16 mouse cellular contexts compared by ENCODE assay signal in the genomic region with DNA sequence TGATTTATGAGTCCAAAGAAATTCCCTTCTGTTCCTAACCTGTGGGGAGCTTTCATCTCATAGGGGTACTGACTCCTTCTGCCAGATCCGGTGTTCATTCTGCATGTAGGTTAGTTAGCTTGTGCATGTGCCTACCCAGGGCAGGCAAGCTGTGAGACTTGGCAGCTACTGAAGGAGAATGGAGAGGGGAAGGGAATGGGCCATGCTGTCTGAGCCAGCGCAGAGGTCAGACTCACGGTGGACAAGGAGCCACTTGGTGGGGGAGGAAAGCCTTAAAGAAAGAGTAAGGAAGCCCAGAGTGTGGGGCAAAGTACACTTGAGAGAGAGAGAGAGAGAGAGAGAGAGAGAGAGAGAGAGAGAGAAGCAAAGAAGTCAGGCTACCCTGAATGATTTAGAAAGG.
DNase-seq lines count a peak whose midpoint lies in the region; ATAC-seq and TF ChIP-seq lines count a peak whose summit lies in the region.
"Had no signal": no experiment of that assay in that cellular context is flagged by ENCODE, and none has a peak within 500 bp of the region (broad histone marks: within the 10 kb centered on the region; RNA-seq: fewer than 3 reads in every experiment).

No protein-coding gene starts in this region.

- H3K27me3 ChIP-seq in hindbrain, postnatal 0 days (ENCODE audit: insufficient read depth, low read length): no peaks in the 10 kb centered on the region
- H3K27me3 ChIP-seq in hindbrain, embryonic 10.5 days (ENCODE audit: insufficient read depth, poor library complexity, severe bottlenecking): no peaks in the 10 kb centered on the region
- no peaks in the 10 kb centered on the region for H3K27me3 ChIP-seq in intestine, embryonic 15.5 days (replicated peaks)
- H3K27me3 ChIP-seq: embryonic facial prominence, embryonic 15.5 days; heart, embryonic 15.5 days; limb, embryonic 13.5 days; midbrain, embryonic 13.5 days had no signal

- no peaks in the 10 kb centered on the region for H3K9me3 ChIP-seq in hindbrain, postnatal 0 days (ENCODE audit: low read length)
- no peaks in the 10 kb centered on the region for H3K9me3 ChIP-seq in hindbrain, embryonic 10.5 days
- no peaks in the 10 kb centered on the region for H3K9me3 ChIP-seq in intestine, embryonic 15.5 days
- H3K9me3 ChIP-seq: embryonic facial prominence, embryonic 15.5 days; heart, embryonic 15.5 days; limb, embryonic 13.5 days; midbrain, embryonic 13.5 days had no signal

- H3K36me3 ChIP-seq in hindbrain, postnatal 0 days (ENCODE audit: insufficient read depth, low read length): no peaks in the 10 kb centered on the region
- no peaks in the 10 kb centered on the region for H3K36me3 ChIP-seq in hindbrain, embryonic 10.5 days
- no peaks in the 10 kb centered on the region for H3K36me3 ChIP-seq in intestine, embryonic 15.5 days
- H3K36me3 ChIP-seq: embryonic facial prominence, embryonic 15.5 days; G1E; heart, embryonic 15.5 days; limb, embryonic 13.5 days; midbrain, embryonic 13.5 days had no signal

- peaks cover 3% of the 10 kb centered on the region for H3K4me1 ChIP-seq in hindbrain, postnatal 0 days (ENCODE audit: insufficient read depth, low read length)
- peaks cover 22% of the 10 kb centered on the region for H3K4me1 ChIP-seq in hindbrain, embryonic 10.5 days (replicated peaks)
- H3K4me1 ChIP-seq in intestine, embryonic 15.5 days (replicated peaks): no peaks in the 10 kb centered on the region

- no peak overlapping the region for H3K4me3 ChIP-seq in hindbrain, postnatal 0 days (ENCODE audit: low read length)
- no peak overlapping the region for H3K4me3 ChIP-seq in hindbrain, embryonic 10.5 days
- H3K4me3 ChIP-seq in intestine, embryonic 15.5 days (replicated peaks): no peak overlapping the region
- H3K4me3 ChIP-seq: embryonic facial prominence, embryonic 15.5 days; heart, embryonic 15.5 days; limb, embryonic 13.5 days; midbrain, embryonic 13.5 days had no signal

- no peak overlapping the region; the same call in 1 of the 2 replicates for H3K27ac ChIP-seq in hindbrain, postnatal 0 days
- H3K27ac ChIP-seq in hindbrain, embryonic 10.5 days: no peak overlapping the region
- H3K27ac ChIP-seq in intestine, embryonic 15.5 days: no peak overlapping the region
- H3K27ac ChIP-seq: embryonic facial prominence, embryonic 15.5 days; heart, embryonic 15.5 days; kidney, postnatal 0 days; limb, embryonic 13.5 days; midbrain, embryonic 13.5 days had no signal

- DNase-seq in hindbrain, postnatal 0 days (ENCODE audit: low spot score): peak; percentile 62
- no peak for DNase-seq in hindbrain, embryonic 10.5 days (ENCODE audit: low spot score)
- DNase-seq in Muller cell, postnatal 12 days (ENCODE audit: inconsistent ontology term): peak; percentile 31
- peak; percentile 95 for DNase-seq in brain, adult 2 months (ENCODE audit: low read depth, low spot score)
- peak; percentile 89 for DNase-seq in cerebellum, adult 9-11 months
- DNase-seq in thymus, postnatal 14 days: no peak
- DNase-seq: adrenal gland, adult 8-10 months; right cerebral cortex, postnatal 4 days had no signal

- TF ChIP-seq CTCF in hindbrain, postnatal 0 days (IDR thresholded peaks at IDR 0.05; ENCODE audit: low read depth): no peak

- no peak overlapping the region for H3K4me2 ChIP-seq in hindbrain, postnatal 0 days (ENCODE audit: low read depth, low read length)
- H3K4me2 ChIP-seq in intestine, embryonic 15.5 days (replicated peaks): no peak overlapping the region
- H3K4me2 ChIP-seq: embryonic facial prominence, embryonic 15.5 days; heart, embryonic 15.5 days; limb, embryonic 13.5 days; midbrain, embryonic 13.5 days had no signal

- no peak overlapping the region for H3K9ac ChIP-seq in hindbrain, postnatal 0 days (replicated peaks; ENCODE audit: low read length)
- H3K9ac ChIP-seq in intestine, embryonic 15.5 days: no peak overlapping the region
- H3K9ac ChIP-seq: embryonic facial prominence, embryonic 15.5 days; heart, embryonic 15.5 days; limb, embryonic 13.5 days; midbrain, embryonic 13.5 days had no signal

- peak; percentile 70; the same call in 1 of the 2 replicates for ATAC-seq in hindbrain, postnatal 0 days
- no peak for ATAC-seq in intestine, embryonic 15.5 days
- ATAC-seq: inflammation-experienced regulatory T-cells, adult 6 months; midbrain, embryonic 13.5 days had no signal

- WGBS in hindbrain, postnatal 0 days: 35% methylated on average over 3 of the region's 3 CpGs
- 77% methylated on average over 3 of the region's 3 CpGs for WGBS in hindbrain, embryonic 10.5 days
- 60% methylated on average over 3 of the region's 3 CpGs for WGBS in intestine, embryonic 15.5 days

Comparison
In these comparisons a context has a peak if more than half of its experiments do, and no peak if none do; other contexts are left out.
1. DNase-seq: peak in hindbrain, postnatal 0 days (single experiment), Muller cell, postnatal 12 days (single experiment), brain, adult 2 months (single experiment) and cerebellum, adult 9-11 months (single experiment); none in hindbrain, embryonic 10.5 days (single experiment) and thymus, postnatal 14 days (single experiment).